19 mouse cellular contexts compared by ENCODE assay signal in the genomic region with DNA sequence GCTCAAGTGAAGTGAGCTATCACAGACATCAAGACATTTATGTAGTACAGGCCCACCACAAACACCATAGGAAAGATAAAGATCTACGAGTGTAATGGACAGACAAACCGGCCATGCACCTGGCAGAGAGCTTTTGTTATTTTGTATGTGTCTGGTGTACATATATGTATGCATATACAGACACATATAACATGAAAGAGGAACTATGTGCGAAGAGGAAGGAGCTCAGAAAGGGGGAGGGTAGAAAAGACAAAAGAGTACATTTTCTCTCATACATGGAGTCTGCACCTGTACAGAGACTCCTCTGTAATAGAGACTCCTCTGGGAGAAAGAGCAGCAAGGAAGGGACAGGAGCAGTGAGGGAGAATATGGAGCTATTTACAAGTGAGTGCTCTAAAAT. TPM values are rescaled to one million over a fixed set of nuclear protein-coding genes. Genes with fewer than 3 reads are reported as not detected.
DNase-seq lines count a peak whose midpoint lies in the region; ATAC-seq and TF ChIP-seq lines count a peak whose summit lies in the region.
"Had no signal": no experiment of that assay in that cellular context is flagged by ENCODE, and none has a peak within 500 bp of the region (broad histone marks: within the 10 kb centered on the region; RNA-seq: fewer than 3 reads in every experiment).

No protein-coding gene starts in this region.

- peak overlapping the region; percentile 50 for H3K9ac ChIP-seq in CH12.LX (ENCODE audit: insufficient read depth, low read depth)
- H3K9ac ChIP-seq in midbrain, embryonic 13.5 days (replicated peaks): no peak overlapping the region
- H3K9ac ChIP-seq: embryonic facial prominence, embryonic 12.5 days; forebrain, embryonic 15.5 days; heart, embryonic 13.5 days; hindbrain, embryonic 12.5 days had no signal

- in situ Hi-C loops in CH12.LX (cut with MboI; ENCODE audit: low pct_ligation_motif_present, low pct_unique_long_range_greater_than_20kb, low sequenced_read_pairs): no loop called here

- DNase-seq in A20 (ENCODE audit: low read depth, low spot score) (peak; percentile 49), CH12.LX (ENCODE audit: extremely low read depth) (no peak)
- DNase-seq in frontal cortex, postnatal 25 days (ENCODE audit: low spot score in 2 of 2): no peak
- no peak for DNase-seq in heart, adult 8-10 months (ENCODE audit: low spot score)
- DNase-seq: adrenal gland, adult 8-10 months; cerebellum, adult 11 months; cerebellum, adult 8-10 months; cerebellum, postnatal 14 days; gastrocnemius, postnatal 10 days; heart, postnatal 36 days had no signal

- peak overlapping the region; percentile 83 for H3K4me2 ChIP-seq in CH12.LX (ENCODE audit: insufficient read depth, low read depth, poor library complexity, severe bottlenecking)
- no peak overlapping the region for H3K4me2 ChIP-seq in midbrain, embryonic 13.5 days (replicated peaks)
- H3K4me2 ChIP-seq: embryonic facial prominence, embryonic 12.5 days; forebrain, embryonic 15.5 days; heart, embryonic 13.5 days; hindbrain, embryonic 12.5 days had no signal

- H3K9me3 ChIP-seq in CH12.LX (replicated peaks; ENCODE audit: low read length): no peaks in the 10 kb centered on the region
- H3K9me3 ChIP-seq in midbrain, embryonic 13.5 days: no peaks in the 10 kb centered on the region
- H3K9me3 ChIP-seq: embryonic facial prominence, embryonic 12.5 days; forebrain, embryonic 15.5 days; heart, embryonic 13.5 days; hindbrain, embryonic 12.5 days had no signal

- no peak for TF ChIP-seq POLR2A in CH12.LX (IDR thresholded peaks at IDR 0.05; ENCODE audit: low read depth, low read length)

- dilution Hi-C loops in CH12.LX (cut with MboI; ENCODE audit: extremely low pct_ligation_motif_present, extremely low pct_unique_long_range_greater_than_20kb, low sequenced_read_pairs): no loop called here

- H3K79me2 ChIP-seq in CH12.LX (replicated peaks; ENCODE audit: control insufficient read depth, extremely low read depth, insufficient read depth, poor library complexity, severe bottlenecking): peaks cover 78% of the 10 kb centered on the region

- no peak overlapping the region for H3K4me3 ChIP-seq in CH12.LX (replicated peaks in 1 of 3; ENCODE audit: low read depth in 2 of 3, low read length in 2 of 3, poor library complexity in 1 of 3)
- no peak overlapping the region for H3K4me3 ChIP-seq in midbrain, embryonic 13.5 days (replicated peaks)
- H3K4me3 ChIP-seq: embryonic facial prominence, embryonic 12.5 days; forebrain, embryonic 15.5 days; heart, embryonic 13.5 days; hindbrain, embryonic 12.5 days had no signal

- no peaks in the 10 kb centered on the region for H3K27me3 ChIP-seq in CH12.LX (replicated peaks)
- H3K27me3 ChIP-seq in midbrain, embryonic 13.5 days: no peaks in the 10 kb centered on the region
- H3K27me3 ChIP-seq: embryonic facial prominence, embryonic 12.5 days; forebrain, embryonic 15.5 days; heart, embryonic 13.5 days; hindbrain, embryonic 12.5 days had no signal

- peak; percentile 92 for ATAC-seq in granulocyte monocyte progenitor cell, adult 5-6 weeks (replicated peaks; ENCODE audit: poor library complexity, severe bottlenecking)
- ATAC-seq in monocyte, adult 5-6 weeks (replicated peaks; ENCODE audit: insufficient number of reproducible peaks, low FRiP score, low TSS enrichment, poor library complexity, severe bottlenecking): 0 out of 2 replicates have a peak, but pooled peaks have one; percentile 17
- no peak for ATAC-seq in midbrain, embryonic 13.5 days
- ATAC-seq: CD4-positive, CD25-positive, alpha-beta regulatory T cell, adult 4 months; forebrain, embryonic 15.5 days; hindbrain, postnatal 0 days had no signal

- TF ChIP-seq CTCF in CH12.LX (conservative IDR thresholded peaks at IDR 0.05 in 1 of 2, IDR thresholded peaks at IDR 0.05 in 1 of 2; ENCODE audit: low read depth in 2 of 2, low read length in 2 of 2): no peak

- H3K4me1 ChIP-seq in CH12.LX (ENCODE audit: control insufficient read depth in 1 of 2, insufficient read depth in 2 of 2): peaks cover 11 to 47% of the 10 kb centered on the region in 2 experiments; a peak in 3 of 4 replicates
- peaks cover 4% of the 10 kb centered on the region; the same call in 1 of the 2 replicates for H3K4me1 ChIP-seq in midbrain, embryonic 13.5 days (replicated peaks)
- H3K4me1 ChIP-seq: heart, embryonic 13.5 days had no signal

- TF ChIP-seq RAD21 in CH12.LX (IDR thresholded peaks at IDR 0.05; ENCODE audit: low read depth, low read length): no peak

- 95% methylated on average over 3 of the region's 3 CpGs for WGBS in midbrain, embryonic 13.5 days

- peaks cover 11 to 42% of the 10 kb centered on the region in 2 experiments for H3K36me3 ChIP-seq in CH12.LX (replicated peaks in 1 of 2; ENCODE audit: control insufficient read depth in 1 of 2, insufficient read depth in 1 of 2, low read length in 1 of 2)
- no peaks in the 10 kb centered on the region for H3K36me3 ChIP-seq in midbrain, embryonic 13.5 days
- H3K36me3 ChIP-seq: embryonic facial prominence, embryonic 12.5 days; forebrain, embryonic 15.5 days; heart, embryonic 13.5 days; hindbrain, embryonic 12.5 days had no signal

- 0 out of 2 replicates have a peak overlapping the region, but pooled peaks have one; percentile 15 for H3K27ac ChIP-seq in CH12.LX (ENCODE audit: insufficient read depth, low read depth)
- H3K27ac ChIP-seq in midbrain, embryonic 13.5 days: no peak overlapping the region
- H3K27ac ChIP-seq: embryonic facial prominence, embryonic 12.5 days; forebrain, embryonic 15.5 days; heart, embryonic 13.5 days; hindbrain, embryonic 12.5 days; hindbrain, postnatal 0 days had no signal

- peak; percentile 23; the same call in 1 of the 2 replicates for TF ChIP-seq EP300 in CH12.LX (IDR thresholded peaks at IDR 0.05; ENCODE audit: low read length)

TF ChIP-seq in CH12.LX, 34 proteins besides CTCF, POLR2A, EP300 and RAD21:
- TF ChIP-seq POLR2AphosphoS2 (IDR thresholded peaks at IDR 0.05; ENCODE audit: low read depth, low read length): no peak
- no peak for TF ChIP-seq SMC3 (IDR thresholded peaks at IDR 0.05; ENCODE audit: low read depth, low read length)
- no peak for TF ChIP-seq ELF1 (IDR thresholded peaks at IDR 0.05; ENCODE audit: low read depth, low read length)
- TF ChIP-seq NRF1 (IDR thresholded peaks at IDR 0.05; ENCODE audit: low read depth, low read length): no peak
- no peak for TF ChIP-seq MAX (IDR thresholded peaks at IDR 0.05; ENCODE audit: low read length)
- no peak for TF ChIP-seq ZKSCAN1 (IDR thresholded peaks at IDR 0.05; ENCODE audit: borderline replicate concordance, low read depth, low read length)
- TF ChIP-seq ZMIZ1 (IDR thresholded peaks at IDR 0.05; ENCODE audit: low read depth, low read length): no peak
- TF ChIP-seq TBP (conservative IDR thresholded peaks at IDR 0.05; ENCODE audit: low read depth, low read length): no peak

RNA-seq across cellular contexts. Expression of gene Samd15, which starts 6.5 kb away (rescaled TPM):
- total RNA-seq in CH12.LX (2012; rRNA removed) (0.97 and 1.1 TPM in 2 replicates), CH12.LX (2014; rRNA removed) (0.28 and 1.8 TPM in 2 replicates)
- 2.8 and 3.9 TPM in 2 replicates for polyA plus RNA-seq in CH12.LX (2012; ENCODE audit: insufficient read length, low read depth)
- total RNA-seq in granulocyte monocyte progenitor cell, adult 5-6 weeks (2014; fragmentation: Nextera tagmentation): 3.2 TPM in 1 of 2 replicates, not detected in the other
- not detected in 2 replicates for total RNA-seq in granulocyte monocyte progenitor cell, adult 5-6 weeks (2017)
- total RNA-seq in monocyte, adult 5-6 weeks (2017): 0.39 TPM in 1 of 3 replicates, not detected in the others
- polyA plus RNA-seq in midbrain, embryonic 13.5 days (2015; fragmentation: Nextera tagmentation; extraction: Ambion mirVana): 1.5 and 1.9 TPM in 2 replicates
- under 1 TPM in 1 of 4 experiments, not detected in 3; 0.66 TPM for total RNA-seq in heart, adult 8-10 months (2022)
- total RNA-seq: heart, postnatal 36 days had no signal

RNA-seq across cellular contexts. Expression of gene Tmed8, which starts 7.2 kb away (rescaled TPM):
- total RNA-seq in CH12.LX (2012; rRNA removed) (27.3 and 29.1 TPM in 2 replicates), CH12.LX (2014; rRNA removed) (27.9 and 29.3 TPM in 2 replicates)
- polyA plus RNA-seq in CH12.LX (2012; ENCODE audit: insufficient read length, low read depth): 29.4 and 34.8 TPM in 2 replicates
- total RNA-seq in granulocyte monocyte progenitor cell, adult 5-6 weeks (2014; fragmentation: Nextera tagmentation): 9.6 and 9.8 TPM in 2 replicates
- 5.4 and 8.0 TPM in 2 replicates for total RNA-seq in granulocyte monocyte progenitor cell, adult 5-6 weeks (2017)
- 7.8 to 21.7 TPM (median 12.4 TPM) in 3 replicates for total RNA-seq in monocyte, adult 5-6 weeks (2017)
- polyA plus RNA-seq in midbrain, embryonic 13.5 days (2015; fragmentation: Nextera tagmentation; extraction: Ambion mirVana): 4.3 and 4.6 TPM in 2 replicates
- total RNA-seq in heart, adult 8-10 months (2022): 1 to 10 TPM; 6.3 to 6.9 (median 6.7) TPM

RNA-seq across cellular contexts. Expression of gene Pomt2, which starts 45.2 kb away (rescaled TPM):
- 12.4 and 12.8 TPM in 2 replicates for total RNA-seq in CH12.LX (2012; rRNA removed)
- 11.7 and 12.0 TPM in 2 replicates for total RNA-seq in CH12.LX (2014; rRNA removed)
- 10.5 and 11.6 TPM in 2 replicates for polyA plus RNA-seq in CH12.LX (2012; ENCODE audit: insufficient read length, low read depth)
- 8.8 and 11.8 TPM in 2 replicates for total RNA-seq in granulocyte monocyte progenitor cell, adult 5-6 weeks (2014; fragmentation: Nextera tagmentation)
- 7.9 and 9.8 TPM in 2 replicates for total RNA-seq in granulocyte monocyte progenitor cell, adult 5-6 weeks (2017)
- 2.7 to 5.7 TPM (median 4.5 TPM) in 3 replicates for total RNA-seq in monocyte, adult 5-6 weeks (2017)
- polyA plus RNA-seq in midbrain, embryonic 13.5 days (2015; fragmentation: Nextera tagmentation; extraction: Ambion mirVana): 13.2 and 14.3 TPM in 2 replicates
- total RNA-seq in heart, adult 8-10 months (2022): 10 to 100 TPM in 2 of 4 experiments, 1 to 10 TPM in 2; 8.0 to 10.8 (median 9.3) TPM

RNA-seq across cellular contexts. Expression of gene Noxred1, which starts 45.5 kb away (rescaled TPM):
- total RNA-seq in CH12.LX (2012; rRNA removed) (5.1 and 5.2 TPM in 2 replicates), CH12.LX (2014; rRNA removed) (6.9 and 8.0 TPM in 2 replicates)
- 10.0 and 10.4 TPM in 2 replicates for polyA plus RNA-seq in CH12.LX (2012; ENCODE audit: insufficient read length, low read depth)
- total RNA-seq in granulocyte monocyte progenitor cell, adult 5-6 weeks (2014; fragmentation: Nextera tagmentation): 1.8 TPM in 1 of 2 replicates, not detected in the other
- total RNA-seq in granulocyte monocyte progenitor cell, adult 5-6 weeks (2017): not detected in 2 replicates
- total RNA-seq in monocyte, adult 5-6 weeks (2017): 0.29 to 0.86 TPM in 2 of 3 replicates, not detected in the other
- polyA plus RNA-seq in midbrain, embryonic 13.5 days (2015; fragmentation: Nextera tagmentation; extraction: Ambion mirVana): 1.4 and 1.7 TPM in 2 replicates
- under 1 TPM in 3 of 4 experiments, not detected in 1; 0.33 to 0.66 (median 0.37) TPM for total RNA-seq in heart, adult 8-10 months (2022)

RNA-seq across cellular contexts. Expression of gene Gstz1, which starts 46.0 kb away (rescaled TPM):
- total RNA-seq in CH12.LX (2012; rRNA removed): 16.7 and 22.3 TPM in 2 replicates
- 26.8 and 27.5 TPM in 2 replicates for total RNA-seq in CH12.LX (2014; rRNA removed)
- 19.7 and 20.5 TPM in 2 replicates for polyA plus RNA-seq in CH12.LX (2012; ENCODE audit: insufficient read length, low read depth)
- total RNA-seq in granulocyte monocyte progenitor cell, adult 5-6 weeks (2014; fragmentation: Nextera tagmentation): 34.2 and 45.7 TPM in 2 replicates
- 22.3 and 28.8 TPM in 2 replicates for total RNA-seq in granulocyte monocyte progenitor cell, adult 5-6 weeks (2017)
- total RNA-seq in monocyte, adult 5-6 weeks (2017): 0.95 to 4.7 TPM (median 4.2 TPM) in 3 replicates
- polyA plus RNA-seq in midbrain, embryonic 13.5 days (2015; fragmentation: Nextera tagmentation; extraction: Ambion mirVana): 29.9 and 32.5 TPM in 2 replicates
- 10 to 100 TPM; 45.5 to 49.6 (median 46.5) TPM for total RNA-seq in heart, adult 8-10 months (2022)
